In the genomic region with DNA sequence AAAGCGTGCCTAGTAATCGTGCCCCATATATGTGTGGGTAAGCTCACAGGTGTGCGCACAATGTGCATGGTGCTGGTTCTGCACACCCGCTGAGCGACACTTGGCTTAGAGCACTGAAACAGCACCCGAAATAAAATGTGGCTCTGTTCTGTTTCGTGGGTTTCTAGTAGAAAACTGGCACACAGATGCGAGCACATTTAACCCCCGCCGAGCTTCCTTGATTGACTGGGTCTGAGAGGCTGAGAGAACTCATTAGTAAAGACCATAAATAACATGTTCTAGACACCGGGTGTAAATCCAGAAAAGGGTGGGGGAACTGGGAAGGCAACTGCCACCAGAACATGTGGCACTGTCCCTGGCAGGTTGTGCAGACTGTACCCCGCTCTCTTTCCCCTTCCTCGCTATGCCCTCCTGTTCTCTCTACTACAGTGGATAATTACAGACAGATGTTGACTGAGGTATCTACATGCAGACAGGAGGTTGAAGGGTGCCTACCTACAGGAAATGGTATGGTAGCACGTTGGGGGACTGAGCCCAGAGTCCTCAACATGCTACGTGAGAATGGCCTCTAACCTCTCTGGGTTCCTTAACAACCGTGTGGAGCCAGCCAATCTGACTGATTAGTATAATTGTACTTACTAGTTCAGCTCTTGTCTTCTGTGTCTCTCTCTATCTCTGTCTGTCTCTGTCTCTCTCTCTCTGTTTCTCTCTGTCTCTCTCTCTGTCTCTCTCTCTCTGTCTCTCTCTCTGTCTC, we compare ENCODE assay signal across 13 mouse cellular contexts. TPM values are rescaled to one million over a fixed set of nuclear protein-coding genes. Genes with fewer than 3 reads are reported as not detected.
DNase-seq lines count a peak whose midpoint lies in the region; ATAC-seq and TF ChIP-seq lines count a peak whose summit lies in the region.
"Had no signal": no experiment of that assay in that cellular context is flagged by ENCODE, and none has a peak within 500 bp of the region (broad histone marks: within the 10 kb centered on the region; RNA-seq: fewer than 3 reads in every experiment).

No protein-coding gene starts in this region.

- 77% methylated on average over 16 of the region's 16 CpGs for WGBS in midbrain, postnatal 0 days
- WGBS in midbrain, embryonic 16.5 days = 79% methylated on average over 16 of the region's 16 CpGs
- WGBS in heart, embryonic 12.5 days = 69% methylated on average over 16 of the region's 16 CpGs
- WGBS in intestine, embryonic 15.5 days = 65% methylated on average over 16 of the region's 16 CpGs

- DNase-seq in embryo, embryonic 11 days = peak; percentile 9
- no peak for DNase-seq in embryo, embryonic 10.5 days (ENCODE audit: low spot score)
- DNase-seq in midbrain, postnatal 0 days (ENCODE audit: low spot score) = peak; percentile 17
- DNase-seq in layer of hippocampus, postnatal 14 days (ENCODE audit: low spot score in 2 of 2) = peak; percentile 45 to 64
- peak; percentile 23 for DNase-seq in thymus, postnatal 25 days
- DNase-seq: lung, adult 2 months; spleen, adult 18-20 months had no signal

- H3K4me1 ChIP-seq in midbrain, postnatal 0 days (ENCODE audit: insufficient read depth, low read length) = no peaks in the 10 kb centered on the region
- no peaks in the 10 kb centered on the region for H3K4me1 ChIP-seq in midbrain, embryonic 16.5 days (ENCODE audit: control insufficient read depth, insufficient read depth, low read length)
- H3K4me1 ChIP-seq in heart, embryonic 12.5 days (replicated peaks) = peaks cover 19% of the 10 kb centered on the region
- H3K4me1 ChIP-seq in intestine, embryonic 15.5 days (replicated peaks) = peaks cover 2% of the 10 kb centered on the region; the same call in 1 of the 2 replicates

- no peak overlapping the region for H3K4me2 ChIP-seq in midbrain, postnatal 0 days (ENCODE audit: low read depth, low read length, poor library complexity, severe bottlenecking)
- H3K4me2 ChIP-seq in midbrain, embryonic 16.5 days (ENCODE audit: low read length) = no peak overlapping the region
- H3K4me2 ChIP-seq in heart, embryonic 12.5 days = no peak overlapping the region
- H3K4me2 ChIP-seq in intestine, embryonic 15.5 days (replicated peaks) = no peak overlapping the region
- H3K4me2 ChIP-seq: heart, embryonic 13.5 days; kidney, embryonic 15.5 days had no signal

- no peak overlapping the region for H3K9ac ChIP-seq in midbrain, postnatal 0 days (replicated peaks; ENCODE audit: low read length, poor library complexity, severe bottlenecking)
- H3K9ac ChIP-seq in midbrain, embryonic 16.5 days (ENCODE audit: low read depth, low read length) = no peak overlapping the region
- no peak overlapping the region for H3K9ac ChIP-seq in heart, embryonic 12.5 days
- H3K9ac ChIP-seq in intestine, embryonic 15.5 days = no peak overlapping the region
- H3K9ac ChIP-seq: heart, embryonic 13.5 days; kidney, embryonic 15.5 days had no signal

- no peak for ATAC-seq in midbrain, postnatal 0 days (ENCODE audit: low FRiP score)
- no peak for ATAC-seq in midbrain, embryonic 16.5 days
- no peak for ATAC-seq in heart, embryonic 12.5 days (ENCODE audit: insufficient number of reproducible peaks, low FRiP score)
- ATAC-seq in intestine, embryonic 15.5 days = no peak
- ATAC-seq: Patski had no signal

- no peaks in the 10 kb centered on the region for H3K9me3 ChIP-seq in midbrain, postnatal 0 days (ENCODE audit: low read length)
- no peaks in the 10 kb centered on the region for H3K9me3 ChIP-seq in midbrain, embryonic 16.5 days (replicated peaks; ENCODE audit: control insufficient read depth, low read length, poor library complexity, severe bottlenecking)
- H3K9me3 ChIP-seq in heart, embryonic 12.5 days (replicated peaks) = no peaks in the 10 kb centered on the region
- no peaks in the 10 kb centered on the region for H3K9me3 ChIP-seq in intestine, embryonic 15.5 days
- H3K9me3 ChIP-seq: heart, embryonic 13.5 days; kidney, embryonic 15.5 days had no signal

- H3K4me3 ChIP-seq in midbrain, postnatal 0 days (ENCODE audit: low read depth, low read length) = no peak overlapping the region
- H3K4me3 ChIP-seq in midbrain, embryonic 16.5 days (ENCODE audit: low read depth, low read length) = no peak overlapping the region
- no peak overlapping the region for H3K4me3 ChIP-seq in heart, embryonic 12.5 days
- H3K4me3 ChIP-seq in intestine, embryonic 15.5 days (replicated peaks) = no peak overlapping the region
- H3K4me3 ChIP-seq: heart, embryonic 13.5 days; kidney, embryonic 15.5 days had no signal

- no peaks in the 10 kb centered on the region for H3K27me3 ChIP-seq in midbrain, postnatal 0 days (ENCODE audit: insufficient read depth, low read length)
- H3K27me3 ChIP-seq in midbrain, embryonic 16.5 days (ENCODE audit: control insufficient read depth, insufficient read depth, low read depth, low read length) = no peaks in the 10 kb centered on the region
- H3K27me3 ChIP-seq in heart, embryonic 12.5 days (replicated peaks) = peaks cover 21% of the 10 kb centered on the region
- no peaks in the 10 kb centered on the region for H3K27me3 ChIP-seq in intestine, embryonic 15.5 days (replicated peaks)

- H3K36me3 ChIP-seq in midbrain, postnatal 0 days (ENCODE audit: insufficient read depth, low read length) = no peaks in the 10 kb centered on the region
- no peaks in the 10 kb centered on the region for H3K36me3 ChIP-seq in midbrain, embryonic 16.5 days (ENCODE audit: control insufficient read depth, insufficient read depth, low read length)
- H3K36me3 ChIP-seq in heart, embryonic 12.5 days = no peaks in the 10 kb centered on the region
- H3K36me3 ChIP-seq in intestine, embryonic 15.5 days = no peaks in the 10 kb centered on the region
- H3K36me3 ChIP-seq: heart, embryonic 13.5 days; kidney, embryonic 15.5 days had no signal

- H3K27ac ChIP-seq in midbrain, postnatal 0 days (ENCODE audit: low read depth, low read length) = no peak overlapping the region
- no peak overlapping the region for H3K27ac ChIP-seq in midbrain, embryonic 16.5 days (ENCODE audit: low read length)
- H3K27ac ChIP-seq in heart, embryonic 12.5 days (ENCODE audit: poor library complexity, severe bottlenecking) = no peak overlapping the region
- no peak overlapping the region for H3K27ac ChIP-seq in intestine, embryonic 15.5 days
- H3K27ac ChIP-seq: heart, embryonic 13.5 days; kidney, embryonic 15.5 days had no signal

- TF ChIP-seq CTCF in midbrain, postnatal 0 days (IDR thresholded peaks at IDR 0.05) = no peak

RNA-seq across cellular contexts. Expression of a gene that starts 3.4 kb away (rescaled TPM):
- total RNA-seq in midbrain, postnatal 0 days (2014; rRNA removed) = not detected in 2 replicates
- not detected in 2 replicates for polyA plus RNA-seq in midbrain, postnatal 0 days (2015; fragmentation: Nextera tagmentation; extraction: Ambion mirVana)
- not detected in 2 replicates for polyA plus RNA-seq in midbrain, embryonic 16.5 days (2015; fragmentation: Nextera tagmentation; extraction: Ambion mirVana)
- not detected for total RNA-seq in layer of hippocampus, postnatal 14 days (2021)
- polyA plus RNA-seq in heart, embryonic 12.5 days (2016; fragmentation: Nextera tagmentation; extraction: Ambion mirVana) = not detected in 2 replicates
- polyA plus RNA-seq in intestine, embryonic 15.5 days (2015; fragmentation: Nextera tagmentation; extraction: Ambion mirVana) = not detected in 2 replicates
- polyA plus RNA-seq: heart, embryonic 13.5 days; kidney, embryonic 15.5 days; Patski had no signal

RNA-seq across cellular contexts. Expression of a gene that starts 4.5 kb away (rescaled TPM):
- not detected in 2 replicates for total RNA-seq in midbrain, postnatal 0 days (2014; rRNA removed)
- 0.27 TPM in 1 of 2 replicates, not detected in the other for polyA plus RNA-seq in midbrain, postnatal 0 days (2015; fragmentation: Nextera tagmentation; extraction: Ambion mirVana)
- not detected in 2 replicates for polyA plus RNA-seq in midbrain, embryonic 16.5 days (2015; fragmentation: Nextera tagmentation; extraction: Ambion mirVana)
- total RNA-seq in layer of hippocampus, postnatal 14 days (2021) = 10 to 100 TPM; 41.6 to 52.1 TPM
- polyA plus RNA-seq in heart, embryonic 12.5 days (2016; fragmentation: Nextera tagmentation; extraction: Ambion mirVana) = 0.39 and 1.1 TPM in 2 replicates
- polyA plus RNA-seq in intestine, embryonic 15.5 days (2015; fragmentation: Nextera tagmentation; extraction: Ambion mirVana) = 0.38 and 0.40 TPM in 2 replicates
- polyA plus RNA-seq: Patski had no signal

RNA-seq across cellular contexts. Expression of a gene that starts 37.6 kb away (rescaled TPM):
- 0.88 and 1.8 TPM in 2 replicates for total RNA-seq in midbrain, postnatal 0 days (2014; rRNA removed)
- 1.1 and 1.3 TPM in 2 replicates for polyA plus RNA-seq in midbrain, postnatal 0 days (2015; fragmentation: Nextera tagmentation; extraction: Ambion mirVana)
- polyA plus RNA-seq in midbrain, embryonic 16.5 days (2015; fragmentation: Nextera tagmentation; extraction: Ambion mirVana) = 0.75 and 1.7 TPM in 2 replicates
- total RNA-seq in layer of hippocampus, postnatal 14 days (2021) = 1 to 10 TPM; 1.6 to 2.4 TPM
- polyA plus RNA-seq in heart, embryonic 12.5 days (2016; fragmentation: Nextera tagmentation; extraction: Ambion mirVana) = 0.51 and 1.1 TPM in 2 replicates
- polyA plus RNA-seq in intestine, embryonic 15.5 days (2015; fragmentation: Nextera tagmentation; extraction: Ambion mirVana) = 0.62 and 0.90 TPM in 2 replicates

RNA-seq across cellular contexts. Expression of a gene that starts 43.0 kb away (rescaled TPM):
- total RNA-seq in midbrain, postnatal 0 days (2014; rRNA removed) = 330 and 377 TPM in 2 replicates
- polyA plus RNA-seq in midbrain, postnatal 0 days (2015; fragmentation: Nextera tagmentation; extraction: Ambion mirVana) = 330 and 375 TPM in 2 replicates
- 347 and 381 TPM in 2 replicates for polyA plus RNA-seq in midbrain, embryonic 16.5 days (2015; fragmentation: Nextera tagmentation; extraction: Ambion mirVana)
- 100 to 1,000 TPM; 185 to 193 TPM for total RNA-seq in layer of hippocampus, postnatal 14 days (2021)
- 410 and 430 TPM in 2 replicates for polyA plus RNA-seq in heart, embryonic 12.5 days (2016; fragmentation: Nextera tagmentation; extraction: Ambion mirVana)
- polyA plus RNA-seq in intestine, embryonic 15.5 days (2015; fragmentation: Nextera tagmentation; extraction: Ambion mirVana) = 369 and 437 TPM in 2 replicates

RNA-seq across cellular contexts. Expression of a gene that starts 43.7 kb away (rescaled TPM):
- 34.0 TPM in 2 replicates for total RNA-seq in midbrain, postnatal 0 days (2014; rRNA removed)
- 111 and 118 TPM in 2 replicates for polyA plus RNA-seq in midbrain, postnatal 0 days (2015; fragmentation: Nextera tagmentation; extraction: Ambion mirVana)
- 117 and 122 TPM in 2 replicates for polyA plus RNA-seq in midbrain, embryonic 16.5 days (2015; fragmentation: Nextera tagmentation; extraction: Ambion mirVana)
- 10 to 100 TPM; 48.8 to 56.4 TPM for total RNA-seq in layer of hippocampus, postnatal 14 days (2021)
- polyA plus RNA-seq in heart, embryonic 12.5 days (2016; fragmentation: Nextera tagmentation; extraction: Ambion mirVana) = 181 and 187 TPM in 2 replicates
- polyA plus RNA-seq in intestine, embryonic 15.5 days (2015; fragmentation: Nextera tagmentation; extraction: Ambion mirVana) = 173 and 181 TPM in 2 replicates
